In the genomic region with DNA sequence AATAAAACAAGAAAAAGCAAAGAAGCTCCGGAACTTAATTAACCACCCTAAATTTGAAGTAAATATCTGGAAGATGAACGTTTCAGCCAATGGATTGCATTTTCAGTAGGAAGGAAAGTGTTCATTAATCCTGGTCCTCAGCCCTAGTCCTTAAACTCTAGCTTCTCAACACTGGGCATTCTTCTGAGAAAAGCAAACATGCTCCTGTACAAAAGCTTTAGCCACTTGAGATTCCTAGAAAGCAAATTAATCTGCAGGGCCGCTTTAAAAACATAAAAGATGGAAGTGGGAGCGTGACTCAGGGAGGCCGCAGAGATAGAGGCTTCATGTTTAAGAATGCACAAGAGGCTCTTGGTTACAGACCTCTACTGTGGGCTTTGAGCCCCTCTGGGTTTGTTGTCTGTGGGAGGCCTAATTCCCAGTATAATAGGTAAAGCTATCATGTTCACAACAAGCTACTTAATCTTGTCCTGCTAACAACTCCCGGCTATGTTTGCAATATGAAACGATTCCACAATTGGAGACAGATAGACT, we compare ENCODE assay signal across 27 mouse cellular contexts.
DNase-seq lines count a peak whose midpoint lies in the region; ATAC-seq and TF ChIP-seq lines count a peak whose summit lies in the region.
"Had no signal": no experiment of that assay in that cellular context is flagged by ENCODE, and none has a peak within 500 bp of the region (broad histone marks: within the 10 kb centered on the region; RNA-seq: fewer than 3 reads in every experiment).

No protein-coding gene starts in this region.

- peaks cover 3% of the 10 kb centered on the region; the same call in 1 of the 2 replicates for H3K4me1 ChIP-seq in forebrain, embryonic 11.5 days (replicated peaks; ENCODE audit: control insufficient read depth, insufficient read depth, low read length)
- H3K4me1 ChIP-seq in forebrain, embryonic 16.5 days (replicated peaks; ENCODE audit: control insufficient read depth, insufficient read depth, low read length) = no peaks in the 10 kb centered on the region
- no peaks in the 10 kb centered on the region for H3K4me1 ChIP-seq in lung, embryonic 14.5 days (ENCODE audit: insufficient read depth)
- H3K4me1 ChIP-seq in midbrain, embryonic 14.5 days (ENCODE audit: control insufficient read depth, insufficient read depth, low read length) = no peaks in the 10 kb centered on the region
- peaks cover 3% of the 10 kb centered on the region; the same call in 1 of the 2 replicates for H3K4me1 ChIP-seq in midbrain, embryonic 16.5 days (ENCODE audit: control insufficient read depth, insufficient read depth, low read length)
- H3K4me1 ChIP-seq: embryonic facial prominence, embryonic 15.5 days; hindbrain, embryonic 10.5 days; hindbrain, embryonic 15.5 days; liver, embryonic 12.5 days; neural tube, embryonic 13.5 days had no signal

- no peaks in the 10 kb centered on the region for H3K36me3 ChIP-seq in forebrain, embryonic 11.5 days (ENCODE audit: control insufficient read depth, insufficient read depth, low read length)
- H3K36me3 ChIP-seq in forebrain, embryonic 16.5 days (ENCODE audit: control insufficient read depth, insufficient read depth) = no peaks in the 10 kb centered on the region
- H3K36me3 ChIP-seq in lung, embryonic 14.5 days (ENCODE audit: insufficient read depth) = no peaks in the 10 kb centered on the region
- no peaks in the 10 kb centered on the region for H3K36me3 ChIP-seq in midbrain, embryonic 14.5 days (ENCODE audit: control insufficient read depth, insufficient read depth, low read length)
- H3K36me3 ChIP-seq in midbrain, embryonic 16.5 days (ENCODE audit: control insufficient read depth, insufficient read depth, low read length) = no peaks in the 10 kb centered on the region
- H3K36me3 ChIP-seq: embryonic facial prominence, embryonic 15.5 days; hindbrain, embryonic 10.5 days; hindbrain, embryonic 15.5 days; liver, embryonic 12.5 days; neural tube, embryonic 13.5 days had no signal

- H3K4me3 ChIP-seq in forebrain, embryonic 11.5 days (ENCODE audit: low read depth, low read length) = no peak overlapping the region
- H3K4me3 ChIP-seq in forebrain, embryonic 16.5 days (replicated peaks; ENCODE audit: low read length) = no peak overlapping the region
- H3K4me3 ChIP-seq in lung, embryonic 14.5 days (ENCODE audit: low read depth, low read length) = no peak overlapping the region
- no peak overlapping the region for H3K4me3 ChIP-seq in midbrain, embryonic 14.5 days (replicated peaks; ENCODE audit: low read depth, low read length)
- H3K4me3 ChIP-seq in midbrain, embryonic 16.5 days (ENCODE audit: low read depth, low read length) = no peak overlapping the region
- H3K4me3 ChIP-seq: embryonic facial prominence, embryonic 15.5 days; hindbrain, embryonic 10.5 days; hindbrain, embryonic 15.5 days; liver, embryonic 12.5 days; neural tube, embryonic 13.5 days had no signal

- H3K27me3 ChIP-seq in forebrain, embryonic 11.5 days (ENCODE audit: control insufficient read depth, insufficient read depth, low read length) = no peaks in the 10 kb centered on the region
- no peaks in the 10 kb centered on the region for H3K27me3 ChIP-seq in forebrain, embryonic 16.5 days (replicated peaks; ENCODE audit: control insufficient read depth, insufficient read depth, low read length)
- H3K27me3 ChIP-seq in lung, embryonic 14.5 days (ENCODE audit: insufficient read depth, low read length) = no peaks in the 10 kb centered on the region
- H3K27me3 ChIP-seq in midbrain, embryonic 14.5 days (ENCODE audit: control insufficient read depth, insufficient read depth, low read length) = no peaks in the 10 kb centered on the region
- H3K27me3 ChIP-seq in midbrain, embryonic 16.5 days (ENCODE audit: control insufficient read depth, insufficient read depth, low read depth, low read length) = no peaks in the 10 kb centered on the region
- H3K27me3 ChIP-seq: embryonic facial prominence, embryonic 15.5 days; hindbrain, embryonic 15.5 days; liver, embryonic 12.5 days; neural tube, embryonic 13.5 days had no signal

- no peak overlapping the region for H3K4me2 ChIP-seq in forebrain, embryonic 11.5 days (ENCODE audit: low read depth, low read length, severe bottlenecking)
- no peak overlapping the region for H3K4me2 ChIP-seq in forebrain, embryonic 16.5 days (ENCODE audit: low read length)
- no peak overlapping the region for H3K4me2 ChIP-seq in lung, embryonic 14.5 days
- no peak overlapping the region for H3K4me2 ChIP-seq in midbrain, embryonic 14.5 days (ENCODE audit: low read length)
- no peak overlapping the region for H3K4me2 ChIP-seq in midbrain, embryonic 16.5 days (ENCODE audit: low read length)
- H3K4me2 ChIP-seq: embryonic facial prominence, embryonic 15.5 days; hindbrain, embryonic 15.5 days; liver, embryonic 12.5 days; neural tube, embryonic 13.5 days had no signal

- no peak for DNase-seq in forebrain, embryonic 11.5 days (ENCODE audit: low spot score)
- DNase-seq in lung, embryonic 14.5 days = peak; percentile 45
- DNase-seq in lung, postnatal 4 days = no peak
- DNase-seq in midbrain, embryonic 14.5 days = peak; percentile 30
- DNase-seq in c-Kit-positive CD71-positive TER-119-positive erythroid progenitor cells, embryonic 14.5 days (ENCODE audit: low spot score) = no peak
- DNase-seq: adrenal gland, postnatal 14 days; cerebellum, adult 18-20 months; cerebellum, postnatal 10 days; gastrocnemius, postnatal 10 days; heart, postnatal 14 days; kidney, adult 18-20 months; kidney, postnatal 10 days; layer of hippocampus, postnatal 36 days; left cerebral cortex, postnatal 4 days; liver, postnatal 0 days; lung, postnatal 14 days; right cerebral cortex, postnatal 14 days; thymus, postnatal 4 days had no signal

- no peak for TF ChIP-seq CTCF in lung, embryonic 14.5 days (IDR thresholded peaks at IDR 0.05; ENCODE audit: low read depth)

- 30% methylated on average over 7 of the region's 7 CpGs for WGBS in forebrain, embryonic 11.5 days
- 22% methylated on average over 7 of the region's 7 CpGs for WGBS in forebrain, embryonic 16.5 days
- 51% methylated on average over 7 of the region's 7 CpGs for WGBS in lung, embryonic 14.5 days
- 25% methylated on average over 7 of the region's 7 CpGs for WGBS in midbrain, embryonic 14.5 days
- WGBS in midbrain, embryonic 16.5 days = 18% methylated on average over 7 of the region's 7 CpGs

- no peak overlapping the region for H3K27ac ChIP-seq in forebrain, embryonic 11.5 days (ENCODE audit: low read depth, low read length)
- H3K27ac ChIP-seq in forebrain, embryonic 16.5 days (ENCODE audit: low read length) = no peak overlapping the region
- H3K27ac ChIP-seq in lung, embryonic 14.5 days (ENCODE audit: low read depth) = no peak overlapping the region
- H3K27ac ChIP-seq in midbrain, embryonic 14.5 days (replicated peaks; ENCODE audit: low read depth, low read length) = no peak overlapping the region
- H3K27ac ChIP-seq in midbrain, embryonic 16.5 days (ENCODE audit: low read length) = no peak overlapping the region
- H3K27ac ChIP-seq: embryonic facial prominence, embryonic 15.5 days; hindbrain, embryonic 10.5 days; hindbrain, embryonic 15.5 days; liver, embryonic 12.5 days; neural tube, embryonic 13.5 days had no signal

- H3K9me3 ChIP-seq in forebrain, embryonic 11.5 days (ENCODE audit: control insufficient read depth, low read length) = no peaks in the 10 kb centered on the region; the same call in 1 of the 2 replicates
- H3K9me3 ChIP-seq in forebrain, embryonic 16.5 days (ENCODE audit: control insufficient read depth, low read length) = no peaks in the 10 kb centered on the region
- H3K9me3 ChIP-seq in lung, embryonic 14.5 days (ENCODE audit: low read depth, low read length) = no peaks in the 10 kb centered on the region
- H3K9me3 ChIP-seq in midbrain, embryonic 14.5 days (ENCODE audit: control insufficient read depth, low read length) = no peaks in the 10 kb centered on the region
- H3K9me3 ChIP-seq in midbrain, embryonic 16.5 days (replicated peaks; ENCODE audit: control insufficient read depth, low read length, poor library complexity, severe bottlenecking) = no peaks in the 10 kb centered on the region
- H3K9me3 ChIP-seq: embryonic facial prominence, embryonic 15.5 days; hindbrain, embryonic 10.5 days; hindbrain, embryonic 15.5 days; liver, embryonic 12.5 days; neural tube, embryonic 13.5 days had no signal

- no peak overlapping the region for H3K9ac ChIP-seq in forebrain, embryonic 11.5 days (ENCODE audit: low read length)
- no peak overlapping the region for H3K9ac ChIP-seq in forebrain, embryonic 16.5 days (replicated peaks; ENCODE audit: low read depth, low read length)
- no peak overlapping the region for H3K9ac ChIP-seq in lung, embryonic 14.5 days
- H3K9ac ChIP-seq in midbrain, embryonic 14.5 days (replicated peaks; ENCODE audit: low read length) = no peak overlapping the region
- no peak overlapping the region for H3K9ac ChIP-seq in midbrain, embryonic 16.5 days (ENCODE audit: low read depth, low read length)
- H3K9ac ChIP-seq: embryonic facial prominence, embryonic 15.5 days; hindbrain, embryonic 15.5 days; liver, embryonic 12.5 days; liver, postnatal 0 days; neural tube, embryonic 13.5 days had no signal

- ATAC-seq in forebrain, embryonic 11.5 days (replicated peaks; ENCODE audit: low FRiP score) = peak; percentile 66
- no peak for ATAC-seq in forebrain, embryonic 16.5 days
- ATAC-seq in lung, embryonic 14.5 days (ENCODE audit: insufficient read depth) = peak; percentile 63; the same call in 1 of the 2 replicates
- no peak for ATAC-seq in midbrain, embryonic 14.5 days (ENCODE audit: low FRiP score, low TSS enrichment)
- ATAC-seq in midbrain, embryonic 16.5 days = no peak
- ATAC-seq: CD4-positive, CD25-positive, alpha-beta regulatory T cell, adult 4 months; inflammation-experienced regulatory T-cells, adult 6 months; liver, embryonic 12.5 days; liver, postnatal 0 days had no signal

Comparison
In these comparisons a context has a peak if more than half of its experiments do, and no peak if none do; other contexts are left out.
1. ATAC-seq: peak in forebrain, embryonic 11.5 days (single experiment) and lung, embryonic 14.5 days (single experiment); none in forebrain, embryonic 16.5 days (single experiment), midbrain, embryonic 14.5 days (single experiment) and midbrain, embryonic 16.5 days (single experiment).
2. DNase-seq: peak in lung, embryonic 14.5 days (single experiment) and midbrain, embryonic 14.5 days (single experiment); none in forebrain, embryonic 11.5 days (single experiment), lung, postnatal 4 days (0 of 2) and c-Kit-positive CD71-positive TER-119-positive erythroid progenitor cells, embryonic 14.5 days (single experiment).